Mouse (Mus musculus): ENCODE measurements around the gene Meis1.

DNA sequence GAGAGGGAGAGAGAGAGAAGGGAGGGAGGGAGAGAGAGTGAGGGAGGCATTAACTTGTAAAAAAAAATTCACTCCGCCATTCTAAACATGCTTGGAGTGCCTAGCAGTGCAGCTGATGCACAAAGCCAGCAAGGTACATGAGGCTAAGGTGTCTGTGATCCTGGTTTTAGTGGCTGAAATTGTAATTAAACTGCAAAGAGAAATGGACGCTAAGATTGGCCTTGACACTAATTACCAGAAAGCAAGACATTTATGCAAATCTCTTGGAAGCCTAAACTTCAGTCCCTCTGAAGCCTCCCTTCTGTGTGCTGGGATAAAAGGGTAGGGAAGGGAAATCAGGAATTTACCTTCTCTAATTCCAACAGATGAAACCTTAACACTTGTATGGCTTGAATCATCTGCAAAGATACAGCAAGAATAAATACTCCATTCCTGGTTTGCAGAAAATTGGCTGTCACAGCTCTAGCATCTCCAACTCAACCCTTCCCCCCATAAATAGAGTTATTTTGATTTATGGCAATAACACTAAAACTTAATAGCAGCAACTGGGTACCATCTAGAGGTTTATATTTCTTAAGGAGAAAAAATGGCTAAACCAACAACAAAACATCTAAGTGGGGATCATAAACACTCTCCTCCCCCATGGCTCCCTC, 6.2 kb downstream of the Meis1 start:
- TF ChIP-seq POLR2A (IDR thresholded peaks at IDR 0.05; ENCODE audit: borderline replicate concordance, control insufficient read depth, low read depth, low read length), result no peak
- no peak for TF ChIP-seq CTCF (IDR thresholded peaks at IDR 0.05; ENCODE audit: control insufficient read depth, insufficient read depth, low read length)

Data from bone marrow, adult 2 months (tissue).